Mouse (Mus musculus) C2C12 (cell line): ENCODE measurements around the gene Ddn.

Experiments
- CTCF ChIP-seq: IDR thresholded peaks from one replicate; pipeline ENCODE4 v1.5.1; 2011; ENCODE audit not compliant: control insufficient read depth, insufficient read depth, insufficient read length
- MAX ChIP-seq: IDR thresholded peaks from one replicate; pipeline ENCODE4 v1.6.1; 2011; ENCODE audit warnings: mild to moderate bottlenecking, control low read depth
- MYOG ChIP-seq: IDR thresholded peaks from one replicate; pipeline ENCODE4 v1.6.1; 2011; ENCODE audit not compliant: control insufficient read depth, insufficient read length; ENCODE audit errors: extremely low read depth
- USF1 ChIP-seq: IDR thresholded peaks from one replicate; pipeline ENCODE4 v1.6.1; 2011; ENCODE audit warnings: low read depth, mild to moderate bottlenecking, control low read depth, moderate library complexity

- no peak for TF ChIP-seq USF1
- no peak for TF ChIP-seq CTCF
- no peak for TF ChIP-seq MAX
- TF ChIP-seq MYOG: no peak
Observed at GRCm38 (mm10) chr15:98846140-98846539, 36.9 kb upstream of the Ddn start.
